Mouse (Mus musculus): ENCODE results near the gene Sept7. TPM values are rescaled to one million over a fixed set of nuclear protein-coding genes. Genes with fewer than 3 reads are reported as not detected.

Sept7 gene
- polyA plus RNA-seq (2015; fragmentation: Nextera tagmentation; extraction: Ambion mirVana) = 300 and 331 TPM in 2 replicates

DNA sequence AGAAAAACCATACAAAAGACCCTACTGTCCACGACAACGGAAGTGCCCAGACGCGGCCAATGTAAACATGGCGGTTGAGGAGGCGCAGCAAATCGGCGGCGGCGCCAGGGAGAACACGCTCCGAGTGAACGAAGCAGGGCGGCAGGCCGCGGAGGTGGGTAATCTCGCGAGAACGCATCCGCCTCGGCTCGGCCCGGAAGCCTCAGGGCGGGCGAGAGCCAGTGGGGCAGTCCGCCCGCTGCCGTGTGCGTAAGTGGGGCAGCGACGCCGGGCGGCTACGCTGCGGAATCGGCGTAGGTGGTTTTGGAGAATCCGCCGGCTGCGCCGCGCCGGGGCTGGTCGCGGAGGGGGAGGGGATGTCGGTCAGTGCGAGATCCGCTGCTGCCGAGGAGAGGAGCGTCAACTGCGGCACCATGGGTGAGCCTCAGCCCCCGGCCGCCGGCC is at the start of gene Sept7:
Gene Sept7, plus strand, starts transcription at position 157 of the 444 bp plus-strand sequence.
- Histone ChIP-seq H3K4me3 (peak within 1 kb of the TSS; percentile 99), H3K4me2 (peak within 1 kb of the TSS; percentile 74), H3K27me3 (no peaks in the 10 kb centered on the region), H3K4me1 (peaks cover 19% of the 10 kb centered on the region), H3K9me3 (no peaks in the 10 kb centered on the region), H3K9ac (peak within 1 kb of the TSS; percentile 99), H3K27ac (peak within 1 kb of the TSS; percentile 99), H3K36me3 (no peaks in the 10 kb centered on the region)
- ATAC-seq (ENCODE audit: insufficient number of reproducible peaks, insufficient read depth, low FRiP score, low TSS enrichment, low read depth) = peak; percentile 100
- 0% methylated on average over 41 of the region's 54 CpGs for WGBS

GRCm38 (mm10) chr9:25208087-25208803 is 44.0 kb upstream of the Sept7 start:
- Histone ChIP-seq H3K36me3 (no peaks in the 10 kb centered on the region), H3K4me3 (no peak overlapping the region), H3K4me2 (no peak overlapping the region), H3K4me1 (peaks cover 7% of the 10 kb centered on the region), H3K27ac (no peak overlapping the region), H3K9me3 (no peaks in the 10 kb centered on the region; the same call in 1 of the 2 replicates), H3K27me3 (no peaks in the 10 kb centered on the region), H3K9ac (no peak overlapping the region)
- 67% methylated on average over 8 of the region's 8 CpGs for WGBS
- ATAC-seq (ENCODE audit: insufficient number of reproducible peaks, insufficient read depth, low FRiP score, low TSS enrichment, low read depth) = no peak

- no peaks in the 10 kb centered on the region for H3K9me3 ChIP-seq
- H3K4me3 ChIP-seq = no peak overlapping the region
- H3K27ac ChIP-seq = peak overlapping the region; percentile 65
- WGBS = 55% methylated on average over 9 of the region's 9 CpGs
- no peak overlapping the region for H3K9ac ChIP-seq
- H3K4me1 ChIP-seq = peaks cover 17% of the 10 kb centered on the region
- 0 out of 2 replicates have a peak overlapping the region, but pooled peaks have one; percentile 19 for H3K4me2 ChIP-seq
- ATAC-seq (ENCODE audit: insufficient number of reproducible peaks, insufficient read depth, low FRiP score, low TSS enrichment, low read depth) = no peak
- H3K27me3 ChIP-seq = no peaks in the 10 kb centered on the region
- no peaks in the 10 kb centered on the region for H3K36me3 ChIP-seq
These were observed 39.7 kb upstream of the Sept7 start for GRCm38 (mm10) chr9:25212309-25213163.

GRCm38 (mm10) chr9:25213164-25213557 is 39.1 kb upstream of the Sept7 start:
- peaks cover 17% of the 10 kb centered on the region for H3K4me1 ChIP-seq
- no peak overlapping the region for H3K4me2 ChIP-seq
- H3K4me3 ChIP-seq = no peak overlapping the region
- peak overlapping the region; percentile 65; the same call in 1 of the 2 replicates for H3K27ac ChIP-seq
- H3K9ac ChIP-seq = no peak overlapping the region
- H3K36me3 ChIP-seq = no peaks in the 10 kb centered on the region
- no peaks in the 10 kb centered on the region for H3K27me3 ChIP-seq
- H3K9me3 ChIP-seq = no peaks in the 10 kb centered on the region
- no peak for ATAC-seq (ENCODE audit: insufficient number of reproducible peaks, insufficient read depth, low FRiP score, low TSS enrichment, low read depth)

GRCm38 (mm10) chr9:25215411-25215810 is 36.8 kb upstream of the Sept7 start:
- Histone ChIP-seq H3K4me1 (peaks cover 17% of the 10 kb centered on the region), H3K4me2 (no peak overlapping the region), H3K27me3 (no peaks in the 10 kb centered on the region), H3K27ac (no peak overlapping the region), H3K4me3 (no peak overlapping the region), H3K9ac (no peak overlapping the region), H3K9me3 (no peaks in the 10 kb centered on the region), H3K36me3 (no peaks in the 10 kb centered on the region)
- WGBS = 35% methylated on average over 3 of the region's 3 CpGs
- no peak for ATAC-seq (ENCODE audit: insufficient number of reproducible peaks, insufficient read depth, low FRiP score, low TSS enrichment, low read depth)

GRCm38 (mm10) chr9:25216210-25216609 is 36.0 kb upstream of the Sept7 start:
- Histone ChIP-seq H3K4me1 (peaks cover 17% of the 10 kb centered on the region), H3K27me3 (no peaks in the 10 kb centered on the region), H3K4me2 (no peak overlapping the region), H3K9me3 (no peaks in the 10 kb centered on the region), H3K36me3 (no peaks in the 10 kb centered on the region), H3K9ac (no peak overlapping the region), H3K4me3 (no peak overlapping the region), H3K27ac (no peak overlapping the region)
- no peak for ATAC-seq (ENCODE audit: insufficient number of reproducible peaks, insufficient read depth, low FRiP score, low TSS enrichment, low read depth)
- 17% methylated on average over 2 of the region's 2 CpGs for WGBS

- Histone ChIP-seq H3K9me3 (no peaks in the 10 kb centered on the region), H3K27ac (no peak overlapping the region; the same call in 1 of the 2 replicates), H3K27me3 (no peaks in the 10 kb centered on the region), H3K4me3 (no peak overlapping the region), H3K4me2 (no peak overlapping the region), H3K36me3 (no peaks in the 10 kb centered on the region), H3K9ac (no peak overlapping the region), H3K4me1 (peaks cover 5% of the 10 kb centered on the region; the same call in 1 of the 2 replicates)
- ATAC-seq (ENCODE audit: insufficient number of reproducible peaks, insufficient read depth, low FRiP score, low TSS enrichment, low read depth) = no peak
- 35% methylated on average over 3 of the region's 3 CpGs for WGBS
These were observed 33.3 kb upstream of the Sept7 start for GRCm38 (mm10) chr9:25218954-25219353.

- H3K27ac ChIP-seq = no peak overlapping the region
These were observed 32.4 kb upstream of the Sept7 start for GRCm38 (mm10) chr9:25219882-25220281.

DNA sequence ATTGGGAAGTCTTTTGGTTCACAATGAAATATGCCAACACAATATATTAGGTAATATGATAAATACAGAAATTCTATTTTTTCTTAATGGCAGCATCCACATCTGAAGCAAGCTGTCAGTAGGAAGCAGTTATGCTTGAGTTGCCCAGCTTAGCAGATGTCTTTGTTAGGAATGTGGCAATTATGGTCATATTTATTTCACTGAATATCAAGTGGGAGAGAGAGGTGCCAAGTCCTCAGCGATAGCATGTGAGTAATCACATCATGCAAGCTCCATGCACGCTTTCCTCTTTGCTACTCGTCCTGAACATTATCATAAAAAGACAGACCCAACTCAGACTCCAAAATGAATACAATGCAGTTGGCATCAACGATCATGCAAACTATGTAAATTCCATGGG is 27.3 kb upstream of the Sept7 start:
- Histone ChIP-seq H3K27ac (no peak overlapping the region), H3K9me3 (no peaks in the 10 kb centered on the region), H3K4me3 (no peak overlapping the region), H3K36me3 (no peaks in the 10 kb centered on the region), H3K4me2 (no peak overlapping the region), H3K4me1 (no peaks in the 10 kb centered on the region), H3K27me3 (no peaks in the 10 kb centered on the region), H3K9ac (no peak overlapping the region)
- ATAC-seq (ENCODE audit: insufficient number of reproducible peaks, insufficient read depth, low FRiP score, low TSS enrichment, low read depth) = no peak
- WGBS = 87% methylated on average over 4 of the region's 4 CpGs

More at GRCm38 (mm10) chr9:25219882-25220281, 32.4 kb upstream of the Sept7 start:
- Histone ChIP-seq H3K27me3 (no peaks in the 10 kb centered on the region), H3K4me1 (0 out of 2 replicates have a peak, but pooled peaks cover 3% of the 10 kb centered on the region), H3K9ac (no peak overlapping the region), H3K9me3 (no peaks in the 10 kb centered on the region), H3K36me3 (no peaks in the 10 kb centered on the region), H3K4me2 (no peak overlapping the region), H3K4me3 (no peak overlapping the region)
- 50% methylated on average over 5 of the region's 5 CpGs for WGBS
- ATAC-seq (ENCODE audit: insufficient number of reproducible peaks, insufficient read depth, low FRiP score, low TSS enrichment, low read depth) = no peak

- Histone ChIP-seq H3K27ac (no peak overlapping the region), H3K4me1 (no peaks in the 10 kb centered on the region), H3K27me3 (no peaks in the 10 kb centered on the region), H3K4me3 (no peak overlapping the region), H3K4me2 (no peak overlapping the region), H3K36me3 (no peaks in the 10 kb centered on the region), H3K9ac (no peak overlapping the region), H3K9me3 (no peaks in the 10 kb centered on the region)
- ATAC-seq (ENCODE audit: insufficient number of reproducible peaks, insufficient read depth, low FRiP score, low TSS enrichment, low read depth) = no peak
- 86% methylated on average over 6 of the region's 6 CpGs for WGBS
These were observed 22.5 kb upstream of the Sept7 start for GRCm38 (mm10) chr9:25229740-25230139.

- no peaks in the 10 kb centered on the region for H3K9me3 ChIP-seq
- no peak overlapping the region for H3K9ac ChIP-seq
- no peaks in the 10 kb centered on the region for H3K4me1 ChIP-seq
- no peaks in the 10 kb centered on the region for H3K36me3 ChIP-seq
- H3K4me3 ChIP-seq = no peak overlapping the region
- ATAC-seq (ENCODE audit: insufficient number of reproducible peaks, insufficient read depth, low FRiP score, low TSS enrichment, low read depth) = no peak
- H3K4me2 ChIP-seq = no peak overlapping the region
- H3K27ac ChIP-seq = no peak overlapping the region
- no peaks in the 10 kb centered on the region for H3K27me3 ChIP-seq
- WGBS = 77% methylated on average over 10 of the region's 10 CpGs
These were observed 21.8 kb upstream of the Sept7 start for GRCm38 (mm10) chr9:25230213-25231039.

Measured in embryonic facial prominence, embryonic 13.5 days (tissue).